Mouse (Mus musculus): ENCODE results near the gene Dnajb14. TPM values are rescaled to one million over a fixed set of nuclear protein-coding genes. Genes with fewer than 3 reads are reported as not detected.
A peak's percentile ranks its signal among the peaks of the same experiment; 100 is the strongest.

The Dnajb14 gene
- total RNA-seq, 2 experiments from 2014 or later, result 47.0 to 49.1 TPM

- no peak for DNase-seq (ENCODE audit: low spot score in 2 of 2)
Measured at GRCm38 (mm10) chr3:137862600-137862999, 4.9 kb upstream of the Dnajb14 start.

- DNase-seq (ENCODE audit: low spot score in 2 of 2), result peak; percentile 2 to 62
Measured at GRCm38 (mm10) chr3:137863330-137864123, 3.9 kb upstream of the Dnajb14 start.

GRCm38 (mm10) chr3:137864124-137864987, 3.1 kb upstream of the Dnajb14 start, which contains the start of gene H2afz:
H2afz (plus strand) TSS chr3:137864487.
- DNase-seq (ENCODE audit: low spot score in 2 of 2), result peak; percentile 97 to 98

GRCm38 (mm10) chr3:137864988-137865982, 2.2 kb upstream of the Dnajb14 start:
- peak; percentile 73 to 89 for DNase-seq (ENCODE audit: low spot score in 2 of 2)

GRCm38 (mm10) chr3:137867133-137867436, 390 bp upstream of the Dnajb14 start:
- DNase-seq (ENCODE audit: low spot score in 2 of 2), result no peak

- DNase-seq (ENCODE audit: low spot score in 2 of 2), result peak in 1 of 2 experiments; percentile 26
Measured at GRCm38 (mm10) chr3:137868094-137868913, 829 bp downstream of the Dnajb14 start.

GRCm38 (mm10) chr3:137869395-137869794, 1.9 kb downstream of the Dnajb14 start:
- no peak for DNase-seq (ENCODE audit: low spot score in 2 of 2)

GRCm38 (mm10) chr3:137879313-137879712, 11.8 kb downstream of the Dnajb14 start:
- DNase-seq (ENCODE audit: low spot score in 2 of 2), result no peak

- peak in 1 of 2 experiments; percentile 21 for DNase-seq (ENCODE audit: low spot score in 2 of 2)
Measured at GRCm38 (mm10) chr3:137880109-137880748, 12.8 kb downstream of the Dnajb14 start.

GRCm38 (mm10) chr3:137881093-137881492, 13.6 kb downstream of the Dnajb14 start:
- no peak for DNase-seq (ENCODE audit: low spot score in 2 of 2)

- DNase-seq (ENCODE audit: low spot score in 2 of 2), result no peak
Measured at GRCm38 (mm10) chr3:137887961-137888360, 20.5 kb downstream of the Dnajb14 start.

- DNase-seq (ENCODE audit: low spot score in 2 of 2), result no peak
Measured at GRCm38 (mm10) chr3:137891089-137891488, 23.6 kb downstream of the Dnajb14 start.

- DNase-seq (ENCODE audit: low spot score in 2 of 2), result no peak
Measured at GRCm38 (mm10) chr3:137892118-137892517, 24.6 kb downstream of the Dnajb14 start.

GRCm38 (mm10) chr3:137893789-137894188, 26.3 kb downstream of the Dnajb14 start:
- no peak for DNase-seq (ENCODE audit: low spot score in 2 of 2)

GRCm38 (mm10) chr3:137895196-137895595, 27.7 kb downstream of the Dnajb14 start:
- no peak for DNase-seq (ENCODE audit: low spot score in 2 of 2)

- DNase-seq (ENCODE audit: low spot score in 2 of 2), result peak in 1 of 2 experiments; percentile 10
Measured at GRCm38 (mm10) chr3:137896386-137896785, 28.9 kb downstream of the Dnajb14 start.

- DNase-seq (ENCODE audit: low spot score in 2 of 2), result no peak
Measured at GRCm38 (mm10) chr3:137896867-137897266, 29.4 kb downstream of the Dnajb14 start.

- no peak for DNase-seq (ENCODE audit: low spot score in 2 of 2)
Measured at GRCm38 (mm10) chr3:137897685-137898084, 30.2 kb downstream of the Dnajb14 start.

GRCm38 (mm10) chr3:137900149-137900548, 32.7 kb downstream of the Dnajb14 start:
- DNase-seq (ENCODE audit: low spot score in 2 of 2), result peak in 1 of 2 experiments; percentile 71

All from layer of hippocampus, adult 18-20 months (tissue).